Mouse (Mus musculus): ENCODE results near the gene Scaf11.

- TF ChIP-seq EP300 (IDR thresholded peaks at IDR 0.05; ENCODE audit: insufficient read depth, low read depth, low read length) (no peak), CTCF (IDR thresholded peaks at IDR 0.05; ENCODE audit: low read depth, low read length) (no peak)
Observed at GRCm38 (mm10) chr15:96377701-96378100, 82.9 kb downstream of the Scaf11 start.

Measured in ES-Bruce4 (cell line).